Mouse (Mus musculus): Measurements from ENCODE around the gene Tnrc6b. TPM values are rescaled to one million over a fixed set of nuclear protein-coding genes. Genes with fewer than 3 reads are reported as not detected.
"Not testable (repeated sequence)": the region's sequence is repeated elsewhere in the genome, so short reads cannot be mapped to it uniquely, and the experiment has no call there.

Tnrc6b gene
- total RNA-seq, 4 experiments from 2014 or later, result 93.3 to 145 (median 128) TPM

- DNase-seq (ENCODE audit: low spot score in 2 of 2), result no peak
Measured at GRCm38 (mm10) chr15:80910790-80911531, 199.8 kb downstream of the Tnrc6b start.

GRCm38 (mm10) chr15:80912175-80912574, 201.1 kb downstream of the Tnrc6b start:
- DNase-seq (ENCODE audit: low spot score in 2 of 2), result no peak

GRCm38 (mm10) chr15:80913803-80914202, 202.7 kb downstream of the Tnrc6b start:
- no peak for DNase-seq (ENCODE audit: low spot score in 2 of 2)

GRCm38 (mm10) chr15:80915850-80916249, 204.7 kb downstream of the Tnrc6b start:
- no peak for DNase-seq (ENCODE audit: low spot score in 2 of 2)

GRCm38 (mm10) chr15:80916621-80917020, 205.5 kb downstream of the Tnrc6b start:
- DNase-seq (ENCODE audit: low spot score in 2 of 2), result no peak

- no peak for DNase-seq (ENCODE audit: low spot score in 2 of 2)
Measured at GRCm38 (mm10) chr15:80920346-80920745, 209.2 kb downstream of the Tnrc6b start.

- DNase-seq (ENCODE audit: low spot score in 2 of 2), result no peak
Measured at GRCm38 (mm10) chr15:80921781-80922180, 210.7 kb downstream of the Tnrc6b start.

GRCm38 (mm10) chr15:80924211-80924610, 213.1 kb downstream of the Tnrc6b start:
- no peak for DNase-seq (ENCODE audit: low spot score in 2 of 2)

GRCm38 (mm10) chr15:80928811-80929355, 217.8 kb downstream of the Tnrc6b start:
- DNase-seq (ENCODE audit: low spot score in 2 of 2), result no peak

GRCm38 (mm10) chr15:80930048-80930571, 219.0 kb downstream of the Tnrc6b start:
- DNase-seq (ENCODE audit: low spot score in 2 of 2), result no peak

- not testable (repeated sequence) for DNase-seq (ENCODE audit: low spot score in 2 of 2)
Measured at GRCm38 (mm10) chr15:80930676-80931320, 219.7 kb downstream of the Tnrc6b start.

GRCm38 (mm10) chr15:80931345-80931960, 220.3 kb downstream of the Tnrc6b start:
- no peak for DNase-seq (ENCODE audit: low spot score in 2 of 2)

- no peak for DNase-seq (ENCODE audit: low spot score in 2 of 2)
Measured at GRCm38 (mm10) chr15:80934841-80935240, 223.7 kb downstream of the Tnrc6b start.

GRCm38 (mm10) chr15:80936686-80937085, 225.6 kb downstream of the Tnrc6b start:
- DNase-seq (ENCODE audit: low spot score in 2 of 2), result no peak

GRCm38 (mm10) chr15:80938615-80939014, 227.5 kb downstream of the Tnrc6b start:
- no peak for DNase-seq (ENCODE audit: low spot score in 2 of 2)

GRCm38 (mm10) chr15:80939401-80939800, 228.3 kb downstream of the Tnrc6b start:
- DNase-seq (ENCODE audit: low spot score in 2 of 2), result no peak

- no peak for DNase-seq (ENCODE audit: low spot score in 2 of 2)
Measured at GRCm38 (mm10) chr15:80941468-80942040, 230.4 kb downstream of the Tnrc6b start.

GRCm38 (mm10) chr15:80945851-80946250, 234.7 kb downstream of the Tnrc6b start:
- DNase-seq (ENCODE audit: low spot score in 2 of 2), result no peak

- peak; percentile 65 to 85 for DNase-seq (ENCODE audit: low spot score in 2 of 2)
Measured at GRCm38 (mm10) chr15:80948145-80949135, 237.3 kb downstream of the Tnrc6b start, which contains the start of gene Adsl. TSS of gene Adsl (plus strand) at chr15:80948490.

GRCm38 (mm10) chr15:80949431-80949830, 238.3 kb downstream of the Tnrc6b start:
- no peak for DNase-seq (ENCODE audit: low spot score in 2 of 2)

Data from layer of hippocampus, adult 8-10 months (tissue).